In genomic region chr17:27673945-27674344, GRCm38 (mm10) we compare ENCODE assay signal across 26 mouse cellular contexts. TPM values are rescaled to one million over a fixed set of nuclear protein-coding genes. Genes with fewer than 3 reads are reported as not detected.
DNase-seq lines count a peak whose midpoint lies in the region; ATAC-seq and TF ChIP-seq lines count a peak whose summit lies in the region.
"Had no signal": no experiment of that assay in that cellular context is flagged by ENCODE, and none has a peak within 500 bp of the region (broad histone marks: within the 10 kb centered on the region; RNA-seq: fewer than 3 reads in every experiment).

No protein-coding gene starts in this region.

- no peak for ATAC-seq in forebrain, embryonic 13.5 days
- ATAC-seq in forebrain, embryonic 11.5 days (replicated peaks; ENCODE audit: low FRiP score), result no peak
- no peak for ATAC-seq in midbrain, postnatal 0 days (ENCODE audit: low FRiP score)
- ATAC-seq: intestine, embryonic 15.5 days had no signal

- H3K4me2 ChIP-seq in forebrain, embryonic 13.5 days, result no peak overlapping the region
- no peak overlapping the region for H3K4me2 ChIP-seq in forebrain, embryonic 11.5 days (ENCODE audit: low read depth, low read length, severe bottlenecking)
- H3K4me2 ChIP-seq in midbrain, postnatal 0 days (ENCODE audit: low read depth, low read length, poor library complexity, severe bottlenecking), result no peak overlapping the region
- H3K4me2 ChIP-seq: embryonic facial prominence, embryonic 15.5 days; heart, embryonic 12.5 days; hindbrain, embryonic 14.5 days; intestine, embryonic 15.5 days had no signal

- H3K27ac ChIP-seq in forebrain, embryonic 13.5 days, result peak overlapping the region; percentile 68
- no peak overlapping the region for H3K27ac ChIP-seq in forebrain, embryonic 11.5 days (ENCODE audit: low read depth, low read length)
- peak overlapping the region; percentile 76 for H3K27ac ChIP-seq in layer of hippocampus, adult 2 months
- H3K27ac ChIP-seq in midbrain, postnatal 0 days (ENCODE audit: low read depth, low read length), result no peak overlapping the region
- H3K27ac ChIP-seq: embryonic facial prominence, embryonic 15.5 days; hindbrain, embryonic 10.5 days; hindbrain, embryonic 14.5 days; intestine, embryonic 15.5 days had no signal

- TF ChIP-seq POLR2A in brain, embryonic 14.5 days (IDR thresholded peaks at IDR 0.05; ENCODE audit: borderline replicate concordance, extremely low read depth, insufficient read depth, insufficient read length, poor library complexity, severe bottlenecking), result no peak

- TF ChIP-seq CTCF in layer of hippocampus, adult 2 months (conservative IDR thresholded peaks at IDR 0.05), result no peak
- no peak for TF ChIP-seq CTCF in brain, embryonic 14.5 days (IDR thresholded peaks at IDR 0.05; ENCODE audit: borderline replicate concordance, extremely low read depth, insufficient read depth, insufficient read length)
- TF ChIP-seq CTCF in midbrain, postnatal 0 days (IDR thresholded peaks at IDR 0.05), result no peak

- peaks cover 37% of the 10 kb centered on the region for H3K4me1 ChIP-seq in forebrain, embryonic 13.5 days
- peaks cover 2% of the 10 kb centered on the region; the same call in 1 of the 2 replicates for H3K4me1 ChIP-seq in forebrain, embryonic 11.5 days (replicated peaks; ENCODE audit: control insufficient read depth, insufficient read depth, low read length)
- no peaks in the 10 kb centered on the region for H3K4me1 ChIP-seq in midbrain, postnatal 0 days (ENCODE audit: insufficient read depth, low read length)
- H3K4me1 ChIP-seq: embryonic facial prominence, embryonic 15.5 days; intestine, embryonic 15.5 days had no signal

- H3K9me3 ChIP-seq in forebrain, embryonic 13.5 days (replicated peaks), result no peaks in the 10 kb centered on the region
- no peaks in the 10 kb centered on the region for H3K9me3 ChIP-seq in forebrain, embryonic 11.5 days (ENCODE audit: control insufficient read depth, low read length)
- H3K9me3 ChIP-seq in midbrain, postnatal 0 days (ENCODE audit: low read length), result no peaks in the 10 kb centered on the region
- H3K9me3 ChIP-seq: embryonic facial prominence, embryonic 15.5 days; heart, embryonic 12.5 days; hindbrain, embryonic 10.5 days; intestine, embryonic 15.5 days had no signal

- no peaks in the 10 kb centered on the region for H3K36me3 ChIP-seq in forebrain, embryonic 13.5 days (ENCODE audit: poor library complexity, severe bottlenecking)
- H3K36me3 ChIP-seq in forebrain, embryonic 11.5 days (ENCODE audit: control insufficient read depth, insufficient read depth, low read length), result no peaks in the 10 kb centered on the region
- H3K36me3 ChIP-seq in midbrain, postnatal 0 days (ENCODE audit: insufficient read depth, low read length), result no peaks in the 10 kb centered on the region
- H3K36me3 ChIP-seq: embryonic facial prominence, embryonic 15.5 days; heart, embryonic 12.5 days; hindbrain, embryonic 10.5 days; intestine, embryonic 15.5 days had no signal

- H3K27me3 ChIP-seq in forebrain, embryonic 13.5 days, result no peaks in the 10 kb centered on the region
- no peaks in the 10 kb centered on the region for H3K27me3 ChIP-seq in forebrain, embryonic 11.5 days (ENCODE audit: control insufficient read depth, insufficient read depth, low read length)
- H3K27me3 ChIP-seq in midbrain, postnatal 0 days (ENCODE audit: insufficient read depth, low read length), result no peaks in the 10 kb centered on the region
- H3K27me3 ChIP-seq: embryonic facial prominence, embryonic 15.5 days; heart, embryonic 12.5 days; intestine, embryonic 15.5 days had no signal

- DNase-seq in forebrain, embryonic 11.5 days (ENCODE audit: low spot score), result no peak
- no peak for DNase-seq in layer of hippocampus, adult 2 months (ENCODE audit: low spot score in 2 of 2)
- no peak for DNase-seq in layer of hippocampus, adult 11-12 months (ENCODE audit: low spot score)
- DNase-seq in brain, embryonic 14.5 days (ENCODE audit: low read depth), result peak; percentile 76
- DNase-seq in telencephalon, adult 2 months (ENCODE audit: low read depth, low spot score), result peak; percentile 48
- DNase-seq in midbrain, postnatal 0 days (ENCODE audit: low spot score), result no peak
- DNase-seq: adrenal gland, postnatal 10 days; cerebellum, postnatal 14 days; embryo, embryonic 11 days; gastrocnemius, postnatal 14 days had no signal

- WGBS in forebrain, embryonic 13.5 days, result 52% methylated on average over 7 of the region's 7 CpGs
- WGBS in forebrain, embryonic 11.5 days, result 87% methylated on average over 7 of the region's 7 CpGs
- 76% methylated on average over 7 of the region's 7 CpGs for WGBS in midbrain, postnatal 0 days

- H3K4me3 ChIP-seq in forebrain, embryonic 13.5 days, result no peak overlapping the region
- H3K4me3 ChIP-seq in forebrain, embryonic 11.5 days (ENCODE audit: low read depth, low read length), result no peak overlapping the region
- H3K4me3 ChIP-seq in layer of hippocampus, adult 2 months, result no peak overlapping the region
- H3K4me3 ChIP-seq in midbrain, postnatal 0 days (ENCODE audit: low read depth, low read length), result no peak overlapping the region
- H3K4me3 ChIP-seq: embryonic facial prominence, embryonic 15.5 days; heart, embryonic 12.5 days; hindbrain, embryonic 10.5 days; intestine, embryonic 15.5 days had no signal

- no peak overlapping the region for H3K9ac ChIP-seq in forebrain, embryonic 13.5 days
- H3K9ac ChIP-seq in forebrain, embryonic 11.5 days (ENCODE audit: low read length), result no peak overlapping the region
- no peak overlapping the region for H3K9ac ChIP-seq in midbrain, postnatal 0 days (replicated peaks; ENCODE audit: low read length, poor library complexity, severe bottlenecking)
- H3K9ac ChIP-seq: embryonic facial prominence, embryonic 15.5 days; heart, embryonic 12.5 days; hindbrain, embryonic 14.5 days; intestine, embryonic 15.5 days had no signal

RNA-seq across cellular contexts. Expression of gene Pacsin1, which starts 18.6 kb away (rescaled TPM):
- polyA plus RNA-seq in forebrain, embryonic 13.5 days (2015; fragmentation: Nextera tagmentation; extraction: Ambion mirVana), result 14.8 and 18.2 TPM in 2 replicates
- 4.7 and 5.3 TPM in 2 replicates for polyA plus RNA-seq in forebrain, embryonic 11.5 days (2014; fragmentation: Nextera tagmentation; extraction: Ambion mirVana)
- 100 to 1,000 TPM; 321 to 335 TPM for total RNA-seq in layer of hippocampus, adult 2 months (2021)
- 19.0 and 27.8 TPM in 2 replicates for polyA plus RNA-seq in brain, embryonic 14.5 days (2012; rRNA removed)
- 47.0 and 50.3 TPM in 2 replicates for total RNA-seq in midbrain, postnatal 0 days (2014; rRNA removed)
- polyA plus RNA-seq in midbrain, postnatal 0 days (2015; fragmentation: Nextera tagmentation; extraction: Ambion mirVana), result 85.2 and 87.6 TPM in 2 replicates
- total RNA-seq: common myeloid progenitor, adult 5-6 weeks; MEL had no signal
- polyA plus RNA-seq: C2C12 had no signal

RNA-seq across cellular contexts. Expression of gene Rps10, which starts 37.5 kb away (rescaled TPM):
- 659 and 777 TPM in 2 replicates for polyA plus RNA-seq in forebrain, embryonic 13.5 days (2015; fragmentation: Nextera tagmentation; extraction: Ambion mirVana)
- polyA plus RNA-seq in forebrain, embryonic 11.5 days (2014; fragmentation: Nextera tagmentation; extraction: Ambion mirVana), result 803 and 835 TPM in 2 replicates
- total RNA-seq in layer of hippocampus, adult 2 months (2021), result 100 to 1,000 TPM; 495 to 504 TPM
- 1,098 and 1,286 TPM in 2 replicates for polyA plus RNA-seq in brain, embryonic 14.5 days (2012; rRNA removed)
- total RNA-seq in midbrain, postnatal 0 days (2014; rRNA removed), result 1,349 and 1,717 TPM in 2 replicates
- 447 and 461 TPM in 2 replicates for polyA plus RNA-seq in midbrain, postnatal 0 days (2015; fragmentation: Nextera tagmentation; extraction: Ambion mirVana)

RNA-seq across cellular contexts. Expression of gene RPS10-NUDT3, which starts 38.9 kb away (rescaled TPM):
- not detected in 2 replicates for polyA plus RNA-seq in forebrain, embryonic 13.5 days (2015; fragmentation: Nextera tagmentation; extraction: Ambion mirVana)
- polyA plus RNA-seq in forebrain, embryonic 11.5 days (2014; fragmentation: Nextera tagmentation; extraction: Ambion mirVana), result not detected in 2 replicates
- total RNA-seq in layer of hippocampus, adult 2 months (2021), result not detected
- not detected in 2 replicates for polyA plus RNA-seq in brain, embryonic 14.5 days (2012; rRNA removed)
- total RNA-seq in midbrain, postnatal 0 days (2014; rRNA removed), result not detected in 2 replicates
- polyA plus RNA-seq in midbrain, postnatal 0 days (2015; fragmentation: Nextera tagmentation; extraction: Ambion mirVana), result not detected in 2 replicates
- total RNA-seq: adrenal gland, postnatal 4 days; common myeloid progenitor, adult 5-6 weeks; gastrocnemius, postnatal 14 days; MEL had no signal
- polyA plus RNA-seq: C2C12; embryonic facial prominence, embryonic 11.5 days; embryonic facial prominence, embryonic 15.5 days; gonadal fat pad, adult 2 months; heart, embryonic 12.5 days; heart, embryonic 16.5 days; hindbrain, embryonic 14.5 days; intestine, embryonic 15.5 days had no signal

RNA-seq across cellular contexts. Expression of gene Nudt3, which starts 50.6 kb away (rescaled TPM):
- 191 and 196 TPM in 2 replicates for polyA plus RNA-seq in forebrain, embryonic 13.5 days (2015; fragmentation: Nextera tagmentation; extraction: Ambion mirVana)
- polyA plus RNA-seq in forebrain, embryonic 11.5 days (2014; fragmentation: Nextera tagmentation; extraction: Ambion mirVana), result 50.5 and 56.8 TPM in 2 replicates
- total RNA-seq in layer of hippocampus, adult 2 months (2021), result 100 to 1,000 TPM; 462 to 510 TPM
- polyA plus RNA-seq in brain, embryonic 14.5 days (2012; rRNA removed), result 263 and 287 TPM in 2 replicates
- total RNA-seq in midbrain, postnatal 0 days (2014; rRNA removed), result 280 and 286 TPM in 2 replicates
- 203 and 211 TPM in 2 replicates for polyA plus RNA-seq in midbrain, postnatal 0 days (2015; fragmentation: Nextera tagmentation; extraction: Ambion mirVana)

RNA-seq across cellular contexts. Expression of gene Spdef, which starts 54.8 kb away (rescaled TPM):
- polyA plus RNA-seq in forebrain, embryonic 13.5 days (2015; fragmentation: Nextera tagmentation; extraction: Ambion mirVana), result 0.38 and 0.75 TPM in 2 replicates
- polyA plus RNA-seq in forebrain, embryonic 11.5 days (2014; fragmentation: Nextera tagmentation; extraction: Ambion mirVana), result 0.15 TPM in 1 of 2 replicates, not detected in the other
- total RNA-seq in layer of hippocampus, adult 2 months (2021), result under 1 TPM; 0.59 to 0.61 TPM
- 1.1 and 1.3 TPM in 2 replicates for polyA plus RNA-seq in brain, embryonic 14.5 days (2012; rRNA removed)
- 3.7 and 4.0 TPM in 2 replicates for total RNA-seq in midbrain, postnatal 0 days (2014; rRNA removed)
- polyA plus RNA-seq in midbrain, postnatal 0 days (2015; fragmentation: Nextera tagmentation; extraction: Ambion mirVana), result 3.9 and 4.7 TPM in 2 replicates
- total RNA-seq: adrenal gland, postnatal 10 days; common myeloid progenitor, adult 5-6 weeks; gastrocnemius, adult 18-20 months; heart, adult 8-10 months; heart, postnatal 25 days; MEL had no signal
- polyA plus RNA-seq: C2C12; embryonic facial prominence, embryonic 11.5 days had no signal

Comparison
In these comparisons a context has a peak if more than half of its experiments do, and no peak if none do; other contexts are left out.
1. H3K27ac ChIP-seq: peak in forebrain, embryonic 13.5 days (single experiment) and layer of hippocampus, adult 2 months (single experiment); none in forebrain, embryonic 11.5 days (single experiment) and midbrain, postnatal 0 days (single experiment).
2. DNase-seq: peak in brain, embryonic 14.5 days (single experiment) and telencephalon, adult 2 months (single experiment); none in forebrain, embryonic 11.5 days (single experiment), layer of hippocampus, adult 2 months (0 of 2), layer of hippocampus, adult 11-12 months (single experiment) and midbrain, postnatal 0 days (single experiment).